Comparison of ENCODE assay signal across 24 mouse cellular contexts in the genomic region with DNA sequence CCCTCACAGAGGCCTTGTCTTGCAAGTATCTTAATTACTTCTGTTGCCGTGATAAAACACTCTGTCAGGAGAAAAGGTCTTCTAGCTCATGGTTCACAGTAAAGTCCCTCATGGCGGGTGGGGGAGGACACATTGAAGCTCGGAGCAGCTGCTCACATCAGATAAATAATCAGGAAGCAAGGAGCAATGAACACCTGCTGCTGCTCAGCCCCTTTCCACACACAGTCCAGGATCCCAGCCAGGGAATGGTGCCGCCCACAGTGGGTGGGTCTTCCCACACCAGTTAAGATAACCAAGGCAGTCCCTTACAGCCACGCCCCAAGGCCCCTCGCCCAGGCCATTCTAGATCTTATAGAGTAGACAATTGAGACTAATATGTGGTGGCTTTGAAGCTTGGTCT. TPM values are rescaled to one million over a fixed set of nuclear protein-coding genes. Genes with fewer than 3 reads are reported as not detected.
A peak's percentile ranks its signal among the peaks of the same experiment; 100 is the strongest.
DNase-seq lines count a peak whose midpoint lies in the region; ATAC-seq and TF ChIP-seq lines count a peak whose summit lies in the region.
"Had no signal": no experiment of that assay in that cellular context is flagged by ENCODE, and none has a peak within 500 bp of the region (broad histone marks: within the 10 kb centered on the region; RNA-seq: fewer than 3 reads in every experiment).

No protein-coding gene starts in this region.

- H3K4me1 ChIP-seq in MEL (ENCODE audit: control insufficient read depth in 1 of 2, insufficient read depth in 2 of 2, low read length in 2 of 2): peaks cover 9 to 31% of the 10 kb centered on the region in 2 experiments
- peaks cover 46% of the 10 kb centered on the region for H3K4me1 ChIP-seq in liver, embryonic 12.5 days
- no peaks in the 10 kb centered on the region; the same call in 1 of the 2 replicates for H3K4me1 ChIP-seq in lung, postnatal 0 days (ENCODE audit: insufficient read depth, low read depth, low read length)

- H3K27me3 ChIP-seq in MEL (ENCODE audit: control insufficient read depth in 1 of 2, insufficient read depth in 2 of 2, low read length in 2 of 2): no peaks in the 10 kb centered on the region
- H3K27me3 ChIP-seq in liver, embryonic 12.5 days (replicated peaks): no peaks in the 10 kb centered on the region
- no peaks in the 10 kb centered on the region for H3K27me3 ChIP-seq in lung, postnatal 0 days (replicated peaks; ENCODE audit: insufficient read depth, low read length)
- H3K27me3 ChIP-seq: embryonic facial prominence, embryonic 15.5 days; hindbrain, embryonic 12.5 days; limb, embryonic 13.5 days; stomach, embryonic 15.5 days had no signal

- peak; percentile 62 for ATAC-seq in liver, embryonic 12.5 days
- peak; percentile 38 for ATAC-seq in megakaryocyte progenitor cell, adult 5-6 weeks (replicated peaks; ENCODE audit: poor library complexity)
- ATAC-seq in lung, postnatal 0 days: no peak
- ATAC-seq: forebrain, postnatal 0 days had no signal

- peak overlapping the region; percentile 26 for H3K4me2 ChIP-seq in liver, embryonic 12.5 days
- no peak overlapping the region for H3K4me2 ChIP-seq in lung, postnatal 0 days (replicated peaks; ENCODE audit: low read depth, low read length)
- H3K4me2 ChIP-seq: embryonic facial prominence, embryonic 15.5 days; hindbrain, embryonic 12.5 days; limb, embryonic 13.5 days; lung, embryonic 14.5 days; stomach, embryonic 15.5 days had no signal

- TF ChIP-seq CTCF in MEL (IDR thresholded peaks at IDR 0.05 in 2 of 3, conservative IDR thresholded peaks at IDR 0.05 in 1 of 3; ENCODE audit: control insufficient read depth in 1 of 3, insufficient read depth in 1 of 3, low read depth in 2 of 3, low read length in 3 of 3, poor library complexity in 1 of 3, severe bottlenecking in 1 of 3): no peak
- TF ChIP-seq CTCF in lung, postnatal 0 days (IDR thresholded peaks at IDR 0.05): no peak

- H3K36me3 ChIP-seq in MEL (ENCODE audit: control insufficient read depth in 1 of 2, insufficient read depth in 2 of 2, low read length in 2 of 2): peaks cover 0 to 20% of the 10 kb centered on the region in 2 experiments; a peak in 2 of 4 replicates
- no peaks in the 10 kb centered on the region for H3K36me3 ChIP-seq in liver, embryonic 12.5 days
- H3K36me3 ChIP-seq in lung, postnatal 0 days (ENCODE audit: insufficient read depth, low read length): no peaks in the 10 kb centered on the region
- H3K36me3 ChIP-seq: embryonic facial prominence, embryonic 15.5 days; hindbrain, embryonic 12.5 days; limb, embryonic 13.5 days; midbrain, embryonic 10.5 days; stomach, embryonic 15.5 days had no signal

- no peak for TF ChIP-seq POLR2A in MEL (IDR thresholded peaks at IDR 0.05; ENCODE audit: control insufficient read depth in 1 of 2, insufficient read depth in 1 of 2, low read depth in 1 of 2, low read length in 2 of 2, poor library complexity in 1 of 2)

- peaks cover 10% of the 10 kb centered on the region for H3K79me2 ChIP-seq in MEL (ENCODE audit: control insufficient read depth, insufficient read depth, low read length, poor library complexity)

- H3K4me3 ChIP-seq in MEL (ENCODE audit: control insufficient read depth in 1 of 2, insufficient read depth in 1 of 2, low read depth in 2 of 2, low read length in 2 of 2): peak overlapping the region in 1 of 2 experiments; percentile 30; a peak in 2 of 4 replicates
- no peak overlapping the region for H3K4me3 ChIP-seq in liver, embryonic 12.5 days
- no peak overlapping the region for H3K4me3 ChIP-seq in lung, postnatal 0 days (ENCODE audit: low read depth, low read length)
- H3K4me3 ChIP-seq: embryonic facial prominence, embryonic 15.5 days; hindbrain, embryonic 12.5 days; limb, embryonic 13.5 days; midbrain, embryonic 10.5 days; stomach, embryonic 15.5 days had no signal

- peak; percentile 90 for DNase-seq in MEL (ENCODE audit: low read depth, low spot score)
- peak; percentile 43 for DNase-seq in ZHBTc4 (ENCODE audit: low read depth, low spot score)
- DNase-seq in lung, postnatal 0 days (ENCODE audit: low spot score): no peak
- DNase-seq in right cerebral cortex, postnatal 36 days (ENCODE audit: low spot score in 2 of 2): no peak
- DNase-seq in gastrocnemius, postnatal 4 days (ENCODE audit: low spot score in 2 of 2): no peak
- DNase-seq: adrenal gland, adult 2 months; cerebellum, adult 2 months; forebrain, postnatal 0 days; gastrocnemius, postnatal 14 days; heart, adult 18-20 months; kidney, adult 18-20 months; kidney, postnatal 4 days; layer of hippocampus, adult 9-11 months; lung, embryonic 14.5 days; lung, postnatal 4 days; thymus, adult 18-20 months; thymus, postnatal 4 days had no signal

- H3K9me3 ChIP-seq in MEL (replicated peaks; ENCODE audit: insufficient read depth, low read length): no peaks in the 10 kb centered on the region
- H3K9me3 ChIP-seq in liver, embryonic 12.5 days (replicated peaks): no peaks in the 10 kb centered on the region
- no peaks in the 10 kb centered on the region for H3K9me3 ChIP-seq in lung, postnatal 0 days (ENCODE audit: low read length)
- H3K9me3 ChIP-seq: embryonic facial prominence, embryonic 15.5 days; hindbrain, embryonic 12.5 days; midbrain, embryonic 10.5 days; stomach, embryonic 15.5 days had no signal

- peak; percentile 80 to 87 for TF ChIP-seq EP300 in MEL (IDR thresholded peaks at IDR 0.05; ENCODE audit: low read depth in 1 of 2, low read length in 2 of 2)
- TF ChIP-seq EP300 in lung, postnatal 0 days (IDR thresholded peaks at IDR 0.05): no peak

- WGBS in liver, embryonic 12.5 days (ENCODE audit: insufficient replicate concordance): 33% methylated on average over 6 of the region's 6 CpGs
- 80% methylated on average over 6 of the region's 6 CpGs for WGBS in lung, postnatal 0 days

- peak overlapping the region; percentile 15; the same call in 1 of the 2 replicates for H3K9ac ChIP-seq in MEL (ENCODE audit: control insufficient read depth, low read depth, low read length, poor library complexity, severe bottlenecking)
- no peak overlapping the region for H3K9ac ChIP-seq in liver, embryonic 12.5 days
- no peak overlapping the region for H3K9ac ChIP-seq in lung, postnatal 0 days (replicated peaks; ENCODE audit: low read depth)
- H3K9ac ChIP-seq: embryonic facial prominence, embryonic 15.5 days; forebrain, postnatal 0 days; hindbrain, embryonic 12.5 days; limb, embryonic 13.5 days; lung, embryonic 14.5 days; stomach, embryonic 15.5 days had no signal

- TF ChIP-seq RAD21 in MEL (IDR thresholded peaks at IDR 0.05; ENCODE audit: low read depth, low read length): no peak

- H3K27ac ChIP-seq in MEL (ENCODE audit: control insufficient read depth, low read depth, low read length): peak overlapping the region; percentile 65
- peak overlapping the region; percentile 68 for H3K27ac ChIP-seq in liver, embryonic 12.5 days
- H3K27ac ChIP-seq in lung, postnatal 0 days (ENCODE audit: low read length): no peak overlapping the region
- H3K27ac ChIP-seq: embryonic facial prominence, embryonic 15.5 days; hindbrain, embryonic 12.5 days; limb, embryonic 13.5 days; midbrain, embryonic 10.5 days; stomach, embryonic 15.5 days had no signal

TF ChIP-seq in MEL, 35 proteins besides CTCF, POLR2A, EP300 and RAD21:
- TF ChIP-seq TAL1 (IDR thresholded peaks at IDR 0.05; ENCODE audit: low read length) (peak; percentile 92), MXI1 (IDR thresholded peaks at IDR 0.05; ENCODE audit: low read depth, low read length) (peak; percentile 78), ZMIZ1 (IDR thresholded peaks at IDR 0.05; ENCODE audit: low read depth, low read length) (no peak), RCOR1 (IDR thresholded peaks at IDR 0.05; ENCODE audit: low read depth, low read length) (no peak), TBP (IDR thresholded peaks at IDR 0.05; ENCODE audit: low read depth, low read length) (no peak), USF2 (IDR thresholded peaks at IDR 0.05; ENCODE audit: borderline replicate concordance in 1 of 2, insufficient read depth in 1 of 2, low read depth in 1 of 2, low read length in 2 of 2) (no peak), MYC (IDR thresholded peaks at IDR 0.05; ENCODE audit: low read depth, low read length) (0 out of 2 replicates have a peak, but pooled peaks have one; percentile 48), HCFC1 (IDR thresholded peaks at IDR 0.05; ENCODE audit: low read depth, low read length) (no peak), GABPA (IDR thresholded peaks at IDR 0.05; ENCODE audit: low read depth, low read length) (no peak), ETS1 (IDR thresholded peaks at IDR 0.05; ENCODE audit: low read depth, low read length) (peak; percentile 97), GATA1 (IDR thresholded peaks at IDR 0.05; ENCODE audit: low read depth, low read length) (peak; percentile 84), MAZ (IDR thresholded peaks at IDR 0.05; ENCODE audit: low read depth, low read length) (no peak), SIN3A (IDR thresholded peaks at IDR 0.05; ENCODE audit: low read length) (peak; percentile 83), ZKSCAN1 (IDR thresholded peaks at IDR 0.05; ENCODE audit: low read depth, low read length) (no peak), MAFK (IDR thresholded peaks at IDR 0.05; ENCODE audit: borderline replicate concordance, low read depth, low read length) (no peak), CHD1 (IDR thresholded peaks at IDR 0.05; ENCODE audit: low read depth, low read length) (no peak), CHD2 (IDR thresholded peaks at IDR 0.05; ENCODE audit: low read length) (no peak), POLR2AphosphoS5 (IDR thresholded peaks at IDR 0.05; ENCODE audit: borderline replicate concordance, low read depth, low read length) (no peak), MAX (IDR thresholded peaks at IDR 0.05; ENCODE audit: low read length) (peak; percentile 22; the same call in 1 of the 2 replicates), ZNF384 (IDR thresholded peaks at IDR 0.05; ENCODE audit: low read depth, low read length) (0 out of 2 replicates have a peak, but pooled peaks have one; percentile 5), TCF12 (IDR thresholded peaks at IDR 0.05; ENCODE audit: low read depth, low read length) (peak; percentile 96), USF1 (IDR thresholded peaks at IDR 0.05; ENCODE audit: low read depth, low read length) (no peak), E2F4 (IDR thresholded peaks at IDR 0.05; ENCODE audit: borderline replicate concordance, low read depth, low read length) (no peak), ELF1 (IDR thresholded peaks at IDR 0.05; ENCODE audit: low read depth, low read length) (peak; percentile 67)

RNA-seq across cellular contexts. Expression of gene Vrk1, which starts 3.8 kb away (rescaled TPM):
- 95.2 and 101 TPM in 2 replicates for total RNA-seq in MEL (2012; rRNA removed)
- polyA plus RNA-seq in MEL (2012; ENCODE audit: insufficient read depth in 1 of 2, insufficient read length in 2 of 2, low read depth in 1 of 2, low replicate concordance in 2 of 2, missing spikeins in 1 of 2): 100 to 1,000 TPM in 1 of 2 experiments, 10 to 100 TPM in 1; 87.0 to 144 TPM
- 136 and 141 TPM in 2 replicates for polyA plus RNA-seq in liver, embryonic 12.5 days (2016; fragmentation: Nextera tagmentation; extraction: Ambion mirVana)
- total RNA-seq in megakaryocyte progenitor cell, adult 5-6 weeks (2015): 128 and 137 TPM in 2 replicates
- total RNA-seq in megakaryocyte progenitor cell, adult 5-6 weeks (2017): 182 and 198 TPM in 2 replicates
- polyA plus RNA-seq in lung, postnatal 0 days (2015; fragmentation: Nextera tagmentation; extraction: Ambion mirVana): 23.6 and 26.4 TPM in 2 replicates
- 10 to 100 TPM; 15.1 to 16.7 TPM for total RNA-seq in gastrocnemius, postnatal 4 days (2021)

Comparison
In these comparisons a context has a peak if more than half of its experiments do, and no peak if none do; other contexts are left out.
1. DNase-seq: peak in MEL (single experiment) and ZHBTc4 (single experiment); none in lung, postnatal 0 days (single experiment), right cerebral cortex, postnatal 36 days (0 of 2) and gastrocnemius, postnatal 4 days (0 of 2).